Mouse (Mus musculus): ENCODE measurements around the gene Smlr1. TPM values are rescaled to one million over a fixed set of nuclear protein-coding genes. Genes with fewer than 3 reads are reported as not detected.

Smlr1 gene
- total RNA-seq, 1 experiment = not detected

- no peak for DNase-seq (ENCODE audit: low read depth, low spot score)
- in situ Hi-C loops (cut with MboI; ENCODE audit: low sequenced_read_pairs in 2 of 2, unreplicated experiment in 2 of 2) = no loop called here
- TF ChIP-seq HCFC1 (IDR thresholded peaks at IDR 0.05; ENCODE audit: borderline replicate concordance, insufficient read depth, low read length) (no peak), CHD2 (IDR thresholded peaks at IDR 0.05; ENCODE audit: low read depth, low read length) (no peak), ZNF384 (IDR thresholded peaks at IDR 0.05; ENCODE audit: low read depth, low read length) (no peak), MAFK (IDR thresholded peaks at IDR 0.05; ENCODE audit: insufficient read depth, low read depth, low read length) (no peak)
- Histone ChIP-seq H3K4me1 (ENCODE audit: control insufficient read depth in 2 of 2, insufficient read depth in 2 of 2, low read length in 2 of 2, poor library complexity in 1 of 2) (no peaks in the 10 kb centered on the region), H3K4me3 (ENCODE audit: insufficient read depth in 1 of 2, low read depth in 1 of 2, low read length in 2 of 2, poor library complexity in 1 of 2, severe bottlenecking in 1 of 2) (no peak overlapping the region), H3K9me3 (ENCODE audit: control insufficient read depth, insufficient read depth, low read depth, low read length) (no peaks in the 10 kb centered on the region), H3K36me3 (ENCODE audit: control insufficient read depth, insufficient read depth, low read length, poor library complexity, severe bottlenecking) (no peaks in the 10 kb centered on the region), H3K9ac (ENCODE audit: insufficient read depth, low read depth, low read length, poor library complexity, severe bottlenecking) (no peak overlapping the region), H3K27ac (ENCODE audit: insufficient read depth, low read depth, low read length, poor library complexity, severe bottlenecking) (no peak overlapping the region)
These were observed 16.9 kb upstream of the Smlr1 start for GRCm38 (mm10) chr10:25552936-25553335.

DNA sequence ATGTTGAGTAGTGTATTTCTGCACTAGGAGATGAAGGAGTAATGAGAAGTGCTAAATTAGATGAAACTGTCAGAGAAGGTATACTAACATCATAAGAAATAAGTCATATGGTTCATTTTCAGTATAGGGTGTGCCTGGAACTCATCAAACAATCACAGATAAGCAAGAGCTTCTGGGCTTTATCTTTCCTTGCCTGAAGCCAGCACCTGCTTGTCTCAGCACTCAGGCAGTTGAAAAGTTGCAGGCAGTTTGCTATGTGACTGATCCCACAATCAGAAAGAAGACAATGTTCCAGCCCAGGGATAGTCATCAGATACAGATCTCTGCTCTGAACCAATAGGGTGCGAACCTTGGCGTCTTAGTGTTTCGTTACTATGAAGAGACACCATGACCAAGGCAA is 5.0 kb upstream of the Smlr1 start:
- Histone ChIP-seq H3K27ac (ENCODE audit: insufficient read depth, low read depth, low read length, poor library complexity, severe bottlenecking) (no peak overlapping the region), H3K9ac (ENCODE audit: insufficient read depth, low read depth, low read length, poor library complexity, severe bottlenecking) (no peak overlapping the region), H3K4me3 (ENCODE audit: insufficient read depth in 1 of 2, low read depth in 1 of 2, low read length in 2 of 2, poor library complexity in 1 of 2, severe bottlenecking in 1 of 2) (no peak overlapping the region), H3K36me3 (ENCODE audit: control insufficient read depth, insufficient read depth, low read length, poor library complexity, severe bottlenecking) (no peaks in the 10 kb centered on the region), H3K4me1 (ENCODE audit: control insufficient read depth in 2 of 2, insufficient read depth in 2 of 2, low read length in 2 of 2, poor library complexity in 1 of 2) (no peaks in the 10 kb centered on the region), H3K9me3 (ENCODE audit: control insufficient read depth, insufficient read depth, low read depth, low read length) (no peaks in the 10 kb centered on the region)
- TF ChIP-seq CHD2 (IDR thresholded peaks at IDR 0.05; ENCODE audit: low read depth, low read length) (no peak), MAFK (IDR thresholded peaks at IDR 0.05; ENCODE audit: insufficient read depth, low read depth, low read length) (no peak), ZNF384 (IDR thresholded peaks at IDR 0.05; ENCODE audit: low read depth, low read length) (no peak)
- DNase-seq (ENCODE audit: low read depth, low spot score) = no peak
- in situ Hi-C loops (cut with MboI; ENCODE audit: low sequenced_read_pairs in 2 of 2, unreplicated experiment in 2 of 2) = no loop called here

GRCm38 (mm10) chr10:25539771-25540168 is 3.7 kb upstream of the Smlr1 start:
- TF ChIP-seq ZC3H11A (IDR thresholded peaks at IDR 0.05; ENCODE audit: borderline replicate concordance, low read depth, low read length) (no peak), HCFC1 (IDR thresholded peaks at IDR 0.05; ENCODE audit: borderline replicate concordance, insufficient read depth, low read length) (no peak), ZNF384 (IDR thresholded peaks at IDR 0.05; ENCODE audit: low read depth, low read length) (no peak), CHD2 (IDR thresholded peaks at IDR 0.05; ENCODE audit: low read depth, low read length) (no peak), MAFK (IDR thresholded peaks at IDR 0.05; ENCODE audit: insufficient read depth, low read depth, low read length) (no peak)
- H3K36me3 ChIP-seq (ENCODE audit: control insufficient read depth, insufficient read depth, low read length, poor library complexity, severe bottlenecking) = no peaks in the 10 kb centered on the region
- H3K4me1 ChIP-seq (ENCODE audit: control insufficient read depth in 2 of 2, insufficient read depth in 2 of 2, low read length in 2 of 2, poor library complexity in 1 of 2) = no peaks in the 10 kb centered on the region
- in situ Hi-C loops (cut with MboI; ENCODE audit: low sequenced_read_pairs in 2 of 2, unreplicated experiment in 2 of 2) = no loop called here
- H3K27ac ChIP-seq (ENCODE audit: insufficient read depth, low read depth, low read length, poor library complexity, severe bottlenecking) = no peak overlapping the region
- H3K4me3 ChIP-seq (ENCODE audit: insufficient read depth in 1 of 2, low read depth in 1 of 2, low read length in 2 of 2, poor library complexity in 1 of 2, severe bottlenecking in 1 of 2) = no peak overlapping the region
- H3K9me3 ChIP-seq (ENCODE audit: control insufficient read depth, insufficient read depth, low read depth, low read length) = no peaks in the 10 kb centered on the region
- no peak for DNase-seq (ENCODE audit: low read depth, low spot score)
- no peak overlapping the region for H3K9ac ChIP-seq (ENCODE audit: insufficient read depth, low read depth, low read length, poor library complexity, severe bottlenecking)

- TF ChIP-seq MAFK (IDR thresholded peaks at IDR 0.05; ENCODE audit: insufficient read depth, low read depth, low read length) = no peak
- TF ChIP-seq CHD2 (IDR thresholded peaks at IDR 0.05; ENCODE audit: low read depth, low read length) = no peak
- TF ChIP-seq ZNF384 (IDR thresholded peaks at IDR 0.05; ENCODE audit: low read depth, low read length) = no peak
- TF ChIP-seq ZC3H11A (IDR thresholded peaks at IDR 0.05; ENCODE audit: borderline replicate concordance, low read depth, low read length) = no peak
- TF ChIP-seq HCFC1 (IDR thresholded peaks at IDR 0.05; ENCODE audit: borderline replicate concordance, insufficient read depth, low read length) = no peak
- DNase-seq (ENCODE audit: low read depth, low spot score) = no peak
- in situ Hi-C loops (cut with MboI; ENCODE audit: low sequenced_read_pairs in 2 of 2, unreplicated experiment in 2 of 2) = no loop called here
These were observed 3.2 kb upstream of the Smlr1 start for GRCm38 (mm10) chr10:25539146-25539770.

GRCm38 (mm10) chr10:25538738-25539137 is 2.7 kb upstream of the Smlr1 start:
- no peak for DNase-seq (ENCODE audit: low read depth, low spot score)
- no peak overlapping the region for H3K27ac ChIP-seq (ENCODE audit: insufficient read depth, low read depth, low read length, poor library complexity, severe bottlenecking)
- no peaks in the 10 kb centered on the region for H3K4me1 ChIP-seq (ENCODE audit: control insufficient read depth in 2 of 2, insufficient read depth in 2 of 2, low read length in 2 of 2, poor library complexity in 1 of 2)
- no peak overlapping the region for H3K4me3 ChIP-seq (ENCODE audit: insufficient read depth in 1 of 2, low read depth in 1 of 2, low read length in 2 of 2, poor library complexity in 1 of 2, severe bottlenecking in 1 of 2)
- no peaks in the 10 kb centered on the region for H3K36me3 ChIP-seq (ENCODE audit: control insufficient read depth, insufficient read depth, low read length, poor library complexity, severe bottlenecking)
- in situ Hi-C loops (cut with MboI; ENCODE audit: low sequenced_read_pairs in 2 of 2, unreplicated experiment in 2 of 2) = no loop called here
- H3K9me3 ChIP-seq (ENCODE audit: control insufficient read depth, insufficient read depth, low read depth, low read length) = no peaks in the 10 kb centered on the region
- TF ChIP-seq MAFK (IDR thresholded peaks at IDR 0.05; ENCODE audit: insufficient read depth, low read depth, low read length) = no peak
- no peak for TF ChIP-seq CHD2 (IDR thresholded peaks at IDR 0.05; ENCODE audit: low read depth, low read length)
- TF ChIP-seq ZC3H11A (IDR thresholded peaks at IDR 0.05; ENCODE audit: borderline replicate concordance, low read depth, low read length) = no peak
- TF ChIP-seq ZNF384 (IDR thresholded peaks at IDR 0.05; ENCODE audit: low read depth, low read length) = no peak
- TF ChIP-seq HCFC1 (IDR thresholded peaks at IDR 0.05; ENCODE audit: borderline replicate concordance, insufficient read depth, low read length) = no peak
- no peak overlapping the region for H3K9ac ChIP-seq (ENCODE audit: insufficient read depth, low read depth, low read length, poor library complexity, severe bottlenecking)

More at GRCm38 (mm10) chr10:25539146-25539770, 3.2 kb upstream of the Smlr1 start:
- no peaks in the 10 kb centered on the region for H3K4me1 ChIP-seq (ENCODE audit: control insufficient read depth in 2 of 2, insufficient read depth in 2 of 2, low read length in 2 of 2, poor library complexity in 1 of 2)
- H3K4me3 ChIP-seq (ENCODE audit: insufficient read depth in 1 of 2, low read depth in 1 of 2, low read length in 2 of 2, poor library complexity in 1 of 2, severe bottlenecking in 1 of 2) = no peak overlapping the region
- no peaks in the 10 kb centered on the region for H3K36me3 ChIP-seq (ENCODE audit: control insufficient read depth, insufficient read depth, low read length, poor library complexity, severe bottlenecking)
- no peak overlapping the region for H3K9ac ChIP-seq (ENCODE audit: insufficient read depth, low read depth, low read length, poor library complexity, severe bottlenecking)
- no peak overlapping the region for H3K27ac ChIP-seq (ENCODE audit: insufficient read depth, low read depth, low read length, poor library complexity, severe bottlenecking)
- H3K9me3 ChIP-seq (ENCODE audit: control insufficient read depth, insufficient read depth, low read depth, low read length) = no peaks in the 10 kb centered on the region

Data from ES-E14 (cell line).